Mouse (Mus musculus) E14TG2a.4 (cell line): ENCODE data around the gene Setd1b.

Experiments
- H3K27me3 ChIP-seq: 2 replicates; pipeline ENCODE4 v1.6.1; 2014; ENCODE audit warnings: low read length, control low read depth; ENCODE audit not compliant: insufficient read depth
- H3K36me3 ChIP-seq: 2 replicates; pipeline ENCODE4 v1.6.1; 2014; ENCODE audit warnings: low read length, control low read depth; ENCODE audit not compliant: insufficient read depth
- H3K4me1 ChIP-seq: replicated peaks from 2 replicates; pipeline ENCODE4 v1.6.1; 2014; ENCODE audit warnings: low read depth, low read length, control low read depth
- H3K4me3 ChIP-seq: replicated peaks from 2 replicates; pipeline ENCODE4 v1.5.1; 2014; ENCODE audit warnings: mild to moderate bottlenecking, low read length
- H3K9me3 ChIP-seq: 2 replicates; pipeline ENCODE4 v1.6.1; 2014; ENCODE audit warnings: low read length, control low read depth
- CTCF ChIP-seq: conservative IDR thresholded peaks from 2 replicates; pipeline ENCODE4 v1.5.1; 2014; ENCODE audit warnings: low read length
- NANOG ChIP-seq: IDR thresholded peaks from 2 replicates; pipeline ENCODE4 v1.6.1; 2014; ENCODE audit warnings: borderline replicate concordance, low read length, mixed read lengths
- POU5F1 ChIP-seq: IDR thresholded peaks from 2 replicates; pipeline ENCODE4 v1.6.1; 2014; ENCODE audit warnings: low read length, borderline replicate concordance

Setd1b gene

GRCm38 (mm10) chr5:123137044-123137909 lies 4.7 kb upstream of the Setd1b start:
- H3K27me3 ChIP-seq = no peaks in the 10 kb centered on the region
- peaks cover 19% of the 10 kb centered on the region for H3K36me3 ChIP-seq
- no peaks in the 10 kb centered on the region for H3K9me3 ChIP-seq
- H3K4me3 ChIP-seq = peak overlapping the region; percentile 83
- TF ChIP-seq NANOG (no peak; the same call in 1 of the 2 replicates), CTCF (no peak), POU5F1 (no peak)
- H3K4me1 ChIP-seq = peaks cover 51% of the 10 kb centered on the region

GRCm38 (mm10) chr5:123137910-123138229 lies 4.1 kb upstream of the Setd1b start:
- H3K27me3 ChIP-seq = no peaks in the 10 kb centered on the region
- H3K36me3 ChIP-seq = peaks cover 19% of the 10 kb centered on the region
- peak overlapping the region; percentile 83 for H3K4me3 ChIP-seq
- TF ChIP-seq NANOG = no peak
- no peak for TF ChIP-seq CTCF
- no peak for TF ChIP-seq POU5F1
- H3K4me1 ChIP-seq = peaks cover 49% of the 10 kb centered on the region
- H3K9me3 ChIP-seq = no peaks in the 10 kb centered on the region

GRCm38 (mm10) chr5:123138230-123138911 lies 3.6 kb upstream of the Setd1b start:
- peak; percentile 8; the same call in 1 of the 2 replicates for TF ChIP-seq CTCF
- no peak for TF ChIP-seq NANOG
- peaks cover 15% of the 10 kb centered on the region for H3K36me3 ChIP-seq
- peaks cover 48% of the 10 kb centered on the region for H3K4me1 ChIP-seq
- H3K27me3 ChIP-seq = no peaks in the 10 kb centered on the region; the same call in 1 of the 2 replicates
- H3K9me3 ChIP-seq = no peaks in the 10 kb centered on the region
- H3K4me3 ChIP-seq = peak overlapping the region; percentile 89

- TF ChIP-seq NANOG (no peak), CTCF (no peak), POU5F1 (no peak)
- peaks cover 49% of the 10 kb centered on the region for H3K4me1 ChIP-seq
- no peaks in the 10 kb centered on the region; the same call in 1 of the 2 replicates for H3K27me3 ChIP-seq
- peak overlapping the region; percentile 89 for H3K4me3 ChIP-seq
- H3K9me3 ChIP-seq = no peaks in the 10 kb centered on the region
- H3K36me3 ChIP-seq = peaks cover 12% of the 10 kb centered on the region
Observed at GRCm38 (mm10) chr5:123138953-123139721, 2.9 kb upstream of the Setd1b start.

GRCm38 (mm10) chr5:123139722-123140627 lies 2.0 kb upstream of the Setd1b start:
- TF ChIP-seq NANOG = no peak
- TF ChIP-seq CTCF = no peak
- TF ChIP-seq POU5F1 = no peak
- H3K4me3 ChIP-seq = peak overlapping the region; percentile 89
- H3K36me3 ChIP-seq = peaks cover 16% of the 10 kb centered on the region
- no peaks in the 10 kb centered on the region; the same call in 1 of the 2 replicates for H3K27me3 ChIP-seq
- H3K4me1 ChIP-seq = peaks cover 49% of the 10 kb centered on the region
- H3K9me3 ChIP-seq = no peaks in the 10 kb centered on the region

GRCm38 (mm10) chr5:123140694-123141554 lies 1.1 kb upstream of the Setd1b start:
- Histone ChIP-seq H3K27me3 (peaks cover 7% of the 10 kb centered on the region), H3K9me3 (no peaks in the 10 kb centered on the region), H3K4me3 (peak overlapping the region; percentile 82), H3K4me1 (peaks cover 52% of the 10 kb centered on the region), H3K36me3 (peaks cover 26% of the 10 kb centered on the region)
- TF ChIP-seq CTCF (no peak), NANOG (no peak), POU5F1 (no peak)

GRCm38 (mm10) chr5:123141555-123142160 lies 335 bp upstream of the Setd1b start:
- peaks cover 54% of the 10 kb centered on the region for H3K4me1 ChIP-seq
- no peaks in the 10 kb centered on the region for H3K9me3 ChIP-seq
- TF ChIP-seq NANOG = no peak
- no peak for TF ChIP-seq CTCF
- no peak for TF ChIP-seq POU5F1
- peak overlapping the region; percentile 82 for H3K4me3 ChIP-seq
- peaks cover 12% of the 10 kb centered on the region for H3K27me3 ChIP-seq
- peaks cover 33% of the 10 kb centered on the region for H3K36me3 ChIP-seq
